Mouse (Mus musculus) G1E (cell line): ENCODE data around the gene Olfr105-ps.

ENCODE experiments used
- CTCF ChIP-seq: IDR thresholded peaks from 2 replicates; pipeline ENCODE4 v1.5.1; 2012; ENCODE audit warnings: low read depth, low read length, inconsistent platforms, mixed read lengths
- GATA2 ChIP-seq: IDR thresholded peaks from 2 replicates; pipeline ENCODE4 v1.6.1; 2012; ENCODE audit warnings: low read depth, low read length, inconsistent platforms, borderline replicate concordance
- POLR2AphosphoS5 ChIP-seq: IDR thresholded peaks from 2 replicates; pipeline ENCODE4 v1.6.1; 2012; ENCODE audit warnings: low read depth, low read length, inconsistent platforms; ENCODE audit not compliant: insufficient replicate concordance
- TAL1 ChIP-seq: conservative IDR thresholded peaks from 2 replicates; pipeline ENCODE4 v1.6.1; 2012; ENCODE audit warnings: low read depth, low read length, inconsistent platforms, mixed read lengths

DNA sequence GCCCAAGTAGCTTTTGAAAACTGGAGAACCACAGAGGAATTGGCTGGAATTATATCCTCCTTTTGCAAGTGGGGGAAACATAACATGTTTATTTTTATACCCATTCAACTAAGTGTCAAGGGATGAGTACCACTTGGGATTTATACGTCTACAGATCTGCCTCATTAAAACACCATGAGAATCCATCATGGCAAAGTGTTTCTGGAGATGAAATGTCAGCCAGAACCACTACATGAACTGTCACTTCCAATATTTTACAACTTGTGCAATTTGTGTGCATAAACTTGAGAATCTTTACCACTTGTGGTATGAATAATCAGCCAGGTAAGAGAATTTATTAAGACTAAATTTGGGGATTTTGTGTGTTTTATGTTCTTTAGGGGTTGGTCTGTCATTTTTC, 11.3 kb downstream of the Olfr105-ps start, which contains the start of gene Olfr106-ps:
- TF ChIP-seq CTCF (no peak), TAL1 (no peak), GATA2 (no peak), POLR2AphosphoS5 (no peak)
